Mouse (Mus musculus): ENCODE measurements around the gene Olfr1438-ps1.
"Not testable (repeated sequence)": the region's sequence is repeated elsewhere in the genome, so short reads cannot be mapped to it uniquely, and the experiment has no call there.

DNA sequence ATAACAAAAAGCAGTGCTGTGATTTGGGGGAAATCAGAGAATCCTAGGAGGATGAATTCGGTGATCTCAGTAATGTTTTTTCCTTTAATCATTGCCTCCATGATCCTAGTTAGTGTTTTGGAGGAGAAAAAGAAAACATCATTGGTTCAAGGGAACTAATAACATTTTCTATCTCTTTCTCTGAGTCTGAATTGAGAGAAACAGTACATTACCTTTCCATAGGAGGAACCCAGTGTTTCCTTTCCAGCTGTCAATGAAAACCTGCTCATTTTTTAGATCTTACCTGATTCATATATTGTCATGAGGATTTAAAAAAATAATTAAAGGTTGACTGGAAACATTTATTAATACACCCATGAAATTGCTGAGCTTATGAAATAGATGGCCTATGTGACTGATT, 36.7 kb downstream of the Olfr1438-ps1 start, which contains the start of gene Olfr1436:
- TF ChIP-seq HCFC1 (IDR thresholded peaks at IDR 0.05; ENCODE audit: borderline replicate concordance, insufficient read depth, low read length); CHD2 (IDR thresholded peaks at IDR 0.05; ENCODE audit: low read depth, low read length): not testable (repeated sequence)
